Mouse (Mus musculus) heart, embryonic 13.5 days (tissue): ENCODE data around the gene Cytip. TPM values are rescaled to one million over a fixed set of nuclear protein-coding genes. Genes with fewer than 3 reads are reported as not detected.

Experiments
- ATAC-seq: fragments of 200-750 bp; cut with Nextera tagmentation; 2 replicates; pipeline ENCODE4 v1.8.0; 2017; ENCODE audit warnings: moderate TSS enrichment; ENCODE audit not compliant: insufficient number of reproducible peaks, low FRiP score, low TSS enrichment; ENCODE audit errors: extremely low read depth
- H3K27ac ChIP-seq: fragments of 300-500 bp; sonication (generic); replicated peaks from 2 replicates; pipeline ENCODE4 v1.5.1; 2015; ENCODE audit warnings: moderate library complexity, mild to moderate bottlenecking, inconsistent platforms
- H3K27me3 ChIP-seq: fragments of 300-500 bp; sonication (generic); replicated peaks from 2 replicates; pipeline ENCODE4 v1.6.1; 2015; ENCODE audit warnings: mild to moderate bottlenecking, inconsistent platforms
- H3K36me3 ChIP-seq: fragments of 300-500 bp; sonication (generic); 2 replicates; pipeline ENCODE4 v1.6.1; 2015; ENCODE audit warnings: mild to moderate bottlenecking, inconsistent platforms
- H3K4me1 ChIP-seq: fragments of 300-500 bp; sonication (generic); 2 replicates; pipeline ENCODE4 v1.6.1; 2015; ENCODE audit warnings: inconsistent platforms
- H3K4me2 ChIP-seq: fragments of 300-500 bp; sonication (generic); 2 replicates; pipeline ENCODE4 v1.6.1; 2015; ENCODE audit warnings: inconsistent platforms, mild to moderate bottlenecking, moderate library complexity
- H3K4me3 ChIP-seq: fragments of 300-500 bp; sonication (generic); 2 replicates; pipeline ENCODE4 v1.5.1; 2015; ENCODE audit warnings: moderate library complexity, mild to moderate bottlenecking, inconsistent platforms
- H3K9ac ChIP-seq: fragments of 300-500 bp; sonication (generic); 2 replicates; pipeline ENCODE4 v1.6.1; 2015; ENCODE audit warnings: inconsistent platforms, mild to moderate bottlenecking, moderate library complexity
- H3K9me3 ChIP-seq: fragments of 300-500 bp; sonication (generic); 2 replicates; pipeline ENCODE4 v1.6.1; 2016; ENCODE audit warnings: inconsistent platforms
- WGBS: fragments of 180-500 bp; shearing (Covaris S2); methylation state at CpG from one replicate; pipeline ENCODE4 v1.1.7; 2015; ENCODE audit warnings: mixed read lengths; 5-methylcytosine and 5-hydroxymethylcytosine counted together
- polyA plus RNA-seq: library from polyadenylated mRNA; unstranded; fragments of >200 nt; fragmentation: Nextera tagmentation; extraction: Ambion mirVana; gene quantifications from 2 replicates; pipeline ENCODE4 v1.2.1, GENCODE M21; 2015

Cytip gene
- polyA plus RNA-seq, 1 experiment from 2014 or later: 1.1 TPM

DNA sequence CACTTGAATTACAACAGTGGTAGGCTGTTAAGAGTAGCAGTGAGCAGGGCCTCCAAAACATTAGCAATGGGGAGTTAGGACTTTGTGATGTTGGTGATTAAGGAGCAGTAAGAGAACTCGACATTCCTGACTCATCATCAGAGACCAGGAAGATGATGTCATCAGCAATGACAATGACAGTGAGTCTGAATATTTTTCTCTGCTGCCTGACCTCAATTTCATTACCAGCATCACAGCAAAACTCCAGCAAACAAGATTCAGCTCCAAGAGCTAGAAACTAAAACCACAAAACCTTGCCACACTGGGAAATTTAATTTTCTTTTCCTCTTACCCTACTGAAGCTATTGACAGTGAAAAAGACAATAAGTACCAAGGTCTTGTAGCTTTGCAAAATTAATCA is 14.6 kb downstream of the Cytip start:
- Histone ChIP-seq H3K27me3 (no peaks in the 10 kb centered on the region), H3K9me3 (no peaks in the 10 kb centered on the region), H3K27ac (no peak overlapping the region), H3K4me1 (peaks cover 7% of the 10 kb centered on the region), H3K4me2 (no peak overlapping the region), H3K4me3 (no peak overlapping the region), H3K9ac (no peak overlapping the region), H3K36me3 (no peaks in the 10 kb centered on the region)
- ATAC-seq: no peak
- 53% methylated on average over 1 of the region's 1 CpGs for WGBS

GRCm38 (mm10) chr2:58179056-58179455 is 16.3 kb downstream of the Cytip start:
- peaks cover 24% of the 10 kb centered on the region for H3K4me1 ChIP-seq
- no peak overlapping the region for H3K4me3 ChIP-seq
- no peak overlapping the region for H3K27ac ChIP-seq
- no peak overlapping the region for H3K9ac ChIP-seq
- H3K27me3 ChIP-seq: no peaks in the 10 kb centered on the region
- no peak overlapping the region for H3K4me2 ChIP-seq
- ATAC-seq: no peak
- WGBS: 51% methylated on average over 1 of the region's 1 CpGs
- no peaks in the 10 kb centered on the region for H3K9me3 ChIP-seq
- no peaks in the 10 kb centered on the region for H3K36me3 ChIP-seq

GRCm38 (mm10) chr2:58175392-58176291 is 19.7 kb downstream of the Cytip start:
- H3K27ac ChIP-seq: peak overlapping the region; percentile 45
- no peak overlapping the region for H3K9ac ChIP-seq
- no peak overlapping the region for H3K4me2 ChIP-seq
- no peaks in the 10 kb centered on the region for H3K36me3 ChIP-seq
- H3K4me3 ChIP-seq: no peak overlapping the region
- 55% methylated on average over 8 of the region's 8 CpGs for WGBS
- no peaks in the 10 kb centered on the region for H3K9me3 ChIP-seq
- no peak for ATAC-seq
- H3K27me3 ChIP-seq: no peaks in the 10 kb centered on the region
- H3K4me1 ChIP-seq: peaks cover 24% of the 10 kb centered on the region

DNA sequence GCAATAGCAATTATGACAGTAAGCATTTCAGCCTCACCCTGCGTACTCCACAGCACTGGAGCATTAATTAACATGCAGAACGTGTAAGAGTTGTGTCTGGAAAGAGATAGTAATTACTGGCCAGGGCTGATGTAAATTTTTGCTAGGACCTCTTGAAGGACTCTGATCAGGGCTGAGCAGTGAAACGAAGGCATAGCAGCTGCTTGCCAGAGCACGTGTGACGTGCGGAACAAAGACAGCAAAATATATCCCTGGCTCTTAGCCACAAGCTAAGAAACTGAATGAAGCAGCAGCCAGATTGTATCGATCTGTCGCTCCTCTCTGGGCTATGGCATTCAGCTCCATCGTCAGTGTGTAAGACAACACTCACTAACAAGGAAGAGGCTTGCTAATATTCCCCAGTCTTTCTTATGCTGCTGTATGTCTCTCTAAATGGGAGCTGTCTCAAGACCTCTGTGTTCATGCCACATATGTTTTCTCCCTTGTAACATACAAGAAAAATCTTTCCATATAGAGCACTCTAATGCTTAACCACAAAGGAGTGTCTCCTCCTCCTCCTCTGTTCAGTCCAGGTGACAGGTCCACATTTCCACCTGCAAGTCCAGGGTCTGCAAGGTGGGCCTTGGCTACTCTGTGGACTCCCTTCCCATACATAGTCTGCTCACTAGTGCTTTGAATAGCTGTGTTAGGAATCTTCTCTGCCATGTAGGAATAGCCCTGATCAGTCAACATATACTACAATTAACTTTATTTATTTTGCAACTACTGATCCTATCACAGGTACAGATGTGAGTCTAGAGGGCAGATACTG is 20.7 kb downstream of the Cytip start:
- ATAC-seq: no peak
- Histone ChIP-seq H3K4me2 (no peak overlapping the region), H3K36me3 (no peaks in the 10 kb centered on the region), H3K9me3 (no peaks in the 10 kb centered on the region), H3K9ac (no peak overlapping the region), H3K4me3 (no peak overlapping the region), H3K4me1 (peaks cover 24% of the 10 kb centered on the region), H3K27ac (peak overlapping the region; percentile 45; the same call in 1 of the 2 replicates), H3K27me3 (no peaks in the 10 kb centered on the region)
- WGBS: 61% methylated on average over 9 of the region's 9 CpGs

- 76% methylated on average over 3 of the region's 3 CpGs for WGBS
- no peak overlapping the region for H3K9ac ChIP-seq
- no peaks in the 10 kb centered on the region for H3K27me3 ChIP-seq
- no peak overlapping the region for H3K27ac ChIP-seq
- no peak overlapping the region for H3K4me3 ChIP-seq
- no peak overlapping the region for H3K4me2 ChIP-seq
- no peaks in the 10 kb centered on the region for H3K9me3 ChIP-seq
- ATAC-seq: no peak
- H3K36me3 ChIP-seq: no peaks in the 10 kb centered on the region
- peaks cover 24% of the 10 kb centered on the region for H3K4me1 ChIP-seq
These were observed 22.4 kb downstream of the Cytip start for GRCm38 (mm10) chr2:58172963-58173362.

DNA sequence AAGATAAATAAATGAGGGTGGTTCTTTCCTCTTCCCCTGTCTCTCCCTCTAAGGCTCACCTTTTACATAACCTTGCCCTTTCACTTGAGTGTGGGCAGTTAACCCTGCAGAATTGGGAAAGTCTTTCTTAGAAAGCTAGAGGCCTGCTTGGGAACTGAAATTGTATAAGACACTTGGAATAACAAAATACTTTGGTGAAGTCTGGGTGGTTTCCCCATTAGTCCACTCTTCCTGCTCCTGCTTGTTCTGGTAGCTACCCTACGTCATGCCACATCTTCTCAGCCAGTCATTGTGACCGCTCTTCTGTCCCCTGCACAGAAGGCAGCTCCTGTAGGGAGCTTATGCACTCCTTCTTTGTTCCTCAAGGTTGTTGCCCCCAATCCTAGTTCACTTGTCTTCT is 26.2 kb downstream of the Cytip start:
- no peak overlapping the region for H3K4me2 ChIP-seq
- H3K27ac ChIP-seq: no peak overlapping the region
- H3K27me3 ChIP-seq: no peaks in the 10 kb centered on the region
- peaks cover 9% of the 10 kb centered on the region for H3K4me1 ChIP-seq
- ATAC-seq: no peak
- WGBS: 89% methylated on average over 2 of the region's 2 CpGs
- H3K4me3 ChIP-seq: no peak overlapping the region
- H3K36me3 ChIP-seq: no peaks in the 10 kb centered on the region
- no peak overlapping the region for H3K9ac ChIP-seq
- no peaks in the 10 kb centered on the region for H3K9me3 ChIP-seq

- H3K4me2 ChIP-seq: no peak overlapping the region
- no peak overlapping the region for H3K27ac ChIP-seq
- WGBS: 65% methylated on average over 3 of the region's 3 CpGs
- no peaks in the 10 kb centered on the region for H3K27me3 ChIP-seq
- no peaks in the 10 kb centered on the region for H3K9me3 ChIP-seq
- H3K9ac ChIP-seq: no peak overlapping the region
- no peaks in the 10 kb centered on the region for H3K36me3 ChIP-seq
- peaks cover 8% of the 10 kb centered on the region for H3K4me1 ChIP-seq
- H3K4me3 ChIP-seq: no peak overlapping the region
- ATAC-seq: no peak
These were observed 27.7 kb downstream of the Cytip start for GRCm38 (mm10) chr2:58167654-58168053.

DNA sequence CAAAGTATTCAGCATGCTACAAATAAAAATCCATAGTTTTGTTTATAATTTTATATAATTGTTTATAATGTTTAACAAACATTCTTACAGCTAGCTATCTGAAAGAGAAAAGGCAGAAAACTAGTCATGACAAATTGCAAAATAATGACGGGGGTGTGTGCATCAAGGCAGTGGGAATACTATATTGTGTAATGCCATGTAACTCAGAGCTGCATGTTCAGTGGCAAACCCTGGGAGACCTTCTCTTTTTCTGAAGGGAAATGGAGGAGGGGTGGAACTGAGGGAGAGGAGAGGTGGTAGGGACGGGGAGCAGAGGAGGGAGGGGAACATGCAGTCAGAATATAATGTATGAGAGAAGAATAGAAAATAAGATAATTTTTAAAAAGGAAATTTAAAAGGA is 28.6 kb downstream of the Cytip start:
- Histone ChIP-seq H3K4me1 (peaks cover 8% of the 10 kb centered on the region), H3K27me3 (no peaks in the 10 kb centered on the region), H3K4me3 (no peak overlapping the region), H3K9me3 (no peaks in the 10 kb centered on the region), H3K4me2 (no peak overlapping the region), H3K27ac (no peak overlapping the region), H3K9ac (no peak overlapping the region), H3K36me3 (no peaks in the 10 kb centered on the region)
- WGBS: 68% methylated on average over 2 of the region's 2 CpGs
- ATAC-seq: no peak

DNA sequence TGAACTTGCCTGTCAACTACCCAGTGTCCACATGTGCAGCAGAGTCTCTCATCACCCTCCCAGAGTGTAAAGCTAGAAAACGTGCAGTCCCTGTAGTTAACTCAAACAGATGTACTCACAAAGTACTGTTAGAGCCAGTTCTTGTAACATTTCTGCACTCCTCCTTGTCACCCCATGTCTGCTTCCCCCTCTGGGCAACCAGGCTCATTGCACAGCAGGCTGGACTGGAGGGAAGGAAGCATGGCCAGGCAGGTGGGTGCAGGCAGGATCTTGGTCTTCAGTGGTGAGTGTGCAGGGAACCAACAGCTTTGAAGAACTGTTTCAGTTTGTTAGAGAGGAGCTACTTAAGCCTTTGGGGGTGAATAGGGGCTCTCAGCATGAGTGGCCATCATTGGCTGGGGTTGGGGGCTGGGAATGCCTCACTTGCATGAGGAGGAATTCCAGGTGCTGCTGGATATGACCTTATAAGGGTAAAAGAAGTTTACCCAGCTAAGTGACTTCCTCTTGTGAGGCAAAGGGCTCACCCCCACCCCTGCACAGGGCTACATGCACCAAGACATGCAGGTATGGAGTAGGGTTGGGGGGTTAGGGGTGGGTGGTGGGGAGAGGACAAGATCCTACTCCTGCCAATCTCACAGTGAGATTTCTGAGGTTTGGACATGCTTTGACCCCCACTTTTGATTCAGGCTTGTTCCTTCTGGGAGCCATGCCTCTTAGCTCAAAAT is 31.7 kb downstream of the Cytip start:
- no peaks in the 10 kb centered on the region for H3K36me3 ChIP-seq
- 59% methylated on average over 1 of the region's 1 CpGs for WGBS

GRCm38 (mm10) chr2:58161813-58162212 is 33.5 kb downstream of the Cytip start:
- WGBS: 76% methylated on average over 4 of the region's 4 CpGs
- no peak overlapping the region for H3K9ac ChIP-seq
- no peaks in the 10 kb centered on the region for H3K9me3 ChIP-seq
- no peaks in the 10 kb centered on the region for H3K36me3 ChIP-seq
- H3K4me3 ChIP-seq: no peak overlapping the region
- no peak overlapping the region for H3K27ac ChIP-seq
- no peak for ATAC-seq
- no peaks in the 10 kb centered on the region for H3K27me3 ChIP-seq
- peaks cover 16% of the 10 kb centered on the region for H3K4me1 ChIP-seq
- no peak overlapping the region for H3K4me2 ChIP-seq

More for the DNA sequence above, 31.7 kb downstream of the Cytip start:
- H3K9ac ChIP-seq: no peak overlapping the region
- H3K4me1 ChIP-seq: peaks cover 15% of the 10 kb centered on the region
- no peaks in the 10 kb centered on the region for H3K27me3 ChIP-seq
- H3K27ac ChIP-seq: no peak overlapping the region
- no peak overlapping the region for H3K4me3 ChIP-seq
- H3K4me2 ChIP-seq: no peak overlapping the region
- no peak for ATAC-seq
- H3K9me3 ChIP-seq: no peaks in the 10 kb centered on the region
